Mouse (Mus musculus): ENCODE results near the gene Mcm5. TPM values are rescaled to one million over a fixed set of nuclear protein-coding genes. Genes with fewer than 3 reads are reported as not detected.

Mcm5 gene
- polyA plus RNA-seq (2012; rRNA removed), result 28.5 and 31.5 TPM in 2 replicates

GRCm38 (mm10) chr8:75109236-75109967 lies at the start of gene Mcm5:
Gene Mcm5, plus strand, starts transcription at chr8:75109569.

GRCm38 (mm10) chr8:75093399-75094156 lies 15.8 kb upstream of the Mcm5 start, which contains the start of gene Hmox1:
Gene Hmox1, plus strand, starts transcription at chr8:75093621.

Other genes starting within 250 kb of the Mcm5 start
- 0.05 TPM in 1 of 2 replicates, not detected in the other for gene Isx, start 236.4 kb upstream of the Mcm5 start, polyA plus RNA-seq (2012; rRNA removed)
- gene Hmgxb4, start 116.2 kb upstream of the Mcm5 start, polyA plus RNA-seq (2012; rRNA removed), result 70.8 and 75.6 TPM in 2 replicates
- 17.5 and 21.0 TPM in 2 replicates for gene Tom1, start 75.9 kb upstream of the Mcm5 start, polyA plus RNA-seq (2012; rRNA removed)
- 6.5 and 8.5 TPM in 2 replicates for gene Hmox1, start 15.9 kb upstream of the Mcm5 start, polyA plus RNA-seq (2012; rRNA removed)
- 3.0 TPM in 2 replicates for gene Rasd2, start 104.4 kb downstream of the Mcm5 start, polyA plus RNA-seq (2012; rRNA removed)